Mouse (Mus musculus): Measurements from ENCODE around the gene Pfdn5.

The Pfdn5 gene

GRCm38 (mm10) chr15:102326022-102326576 is at the start of gene Pfdn5:
TSS of gene Pfdn5 (plus strand) at chr15:102326116.
- peak; percentile 91 for DNase-seq

GRCm38 (mm10) chr15:102278726-102279091 is 47.2 kb upstream of the Pfdn5 start:
- DNase-seq, result no peak

- peak; percentile 88 for DNase-seq
Observed at GRCm38 (mm10) chr15:102279092-102279782, 46.7 kb upstream of the Pfdn5 start, which contains the start of gene Mfsd5. TSS of gene Mfsd5 (plus strand) at chr15:102279454.

DNA sequence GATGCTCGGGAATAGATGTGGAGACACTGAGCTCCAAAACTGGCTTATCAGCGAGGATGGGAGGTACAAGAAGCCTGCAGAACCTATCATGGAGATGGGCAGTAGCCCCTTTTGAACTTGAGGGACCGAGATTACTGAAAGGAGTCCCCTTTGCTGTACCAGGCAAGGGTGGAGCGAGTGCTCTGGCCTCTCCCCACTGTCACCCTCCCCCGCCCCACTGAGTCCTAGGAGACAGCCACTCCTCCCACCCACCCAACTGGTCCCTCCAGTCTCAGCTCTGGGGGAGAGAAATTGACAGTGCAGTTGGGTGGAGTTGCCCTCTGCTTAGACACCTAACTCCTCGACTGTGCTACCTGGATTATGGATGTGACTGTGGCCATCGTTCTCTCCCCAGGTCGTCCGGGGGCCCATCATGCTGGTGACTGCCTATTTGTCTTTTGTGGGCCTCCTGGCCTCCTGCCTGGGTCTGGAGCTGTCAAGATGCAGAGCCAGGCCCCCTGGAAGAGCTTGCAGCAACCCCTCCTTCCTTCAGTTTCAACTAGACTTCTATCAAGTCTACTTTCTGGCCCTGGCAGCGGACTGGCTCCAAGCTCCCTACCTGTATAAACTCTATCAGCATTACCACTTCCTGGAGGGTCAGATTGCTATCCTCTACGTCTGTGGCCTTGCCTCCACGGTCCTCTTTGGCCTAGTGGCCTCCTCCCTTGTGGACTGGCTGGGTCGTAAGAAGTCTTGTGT is 46.0 kb upstream of the Pfdn5 start:
- DNase-seq, result no peak

- DNase-seq, result no peak
Observed at GRCm38 (mm10) chr15:102280623-102281022, 45.3 kb upstream of the Pfdn5 start.

GRCm38 (mm10) chr15:102282463-102283292 is 43.2 kb upstream of the Pfdn5 start:
- DNase-seq, result no peak

DNA sequence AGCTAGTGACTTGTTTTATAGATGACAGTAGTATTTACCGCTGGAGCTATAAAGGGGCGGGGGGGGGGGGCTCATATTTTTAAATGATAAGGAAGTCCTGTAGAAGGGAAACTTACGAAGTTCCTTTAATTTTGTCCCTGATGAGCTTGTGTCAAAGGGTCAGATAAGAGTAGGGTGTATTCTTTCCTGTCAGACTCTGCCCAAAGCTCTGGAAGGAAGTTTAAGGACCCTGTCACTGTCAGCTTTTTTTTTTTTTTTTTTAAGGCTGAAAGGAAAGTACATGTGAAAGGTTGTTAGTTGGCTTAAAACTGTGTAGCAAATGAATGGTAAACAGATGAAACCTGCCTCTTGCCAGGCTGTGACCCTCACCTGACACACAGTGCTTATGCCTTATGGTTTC is 42.3 kb upstream of the Pfdn5 start:
- no peak for DNase-seq

- DNase-seq, result peak; percentile 73
Observed at GRCm38 (mm10) chr15:102287395-102287794, 38.5 kb upstream of the Pfdn5 start.

- peak; percentile 97 for DNase-seq
Observed at GRCm38 (mm10) chr15:102295633-102296367, 30.1 kb upstream of the Pfdn5 start, which contains the start of gene Espl1. TSS of gene Espl1 (plus strand) at chr15:102296266.

DNA sequence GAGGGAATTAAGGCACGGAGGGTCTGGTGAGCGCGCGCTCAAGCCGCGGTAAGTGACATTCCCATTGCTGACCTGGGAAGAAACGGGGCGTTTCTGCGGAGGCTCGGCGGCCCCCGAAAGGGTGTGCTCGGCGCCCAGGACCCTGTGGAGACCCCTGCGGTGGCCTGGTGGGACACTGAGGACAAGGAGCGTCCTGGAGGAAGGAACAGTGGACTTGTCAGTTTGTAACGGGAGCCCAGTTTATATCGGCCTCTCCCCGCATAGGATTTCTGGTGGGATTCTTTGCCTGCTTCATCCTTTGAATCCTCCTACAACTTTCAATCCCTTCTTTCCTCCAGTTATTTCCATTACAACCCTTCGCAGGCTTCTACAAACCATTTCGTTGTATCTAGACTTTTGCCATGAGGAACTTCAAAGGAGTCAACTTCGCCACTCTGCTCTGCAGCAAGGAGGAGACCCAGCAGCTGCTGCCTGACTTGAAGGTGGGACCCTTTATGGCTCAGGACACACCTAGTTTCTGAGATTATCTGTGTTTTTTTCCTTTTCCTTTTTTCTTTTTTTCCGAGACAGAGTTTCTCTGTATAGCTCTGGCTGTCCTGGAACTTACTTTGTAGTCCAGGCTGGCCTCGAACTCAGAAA is 29.4 kb upstream of the Pfdn5 start:
- DNase-seq, result no peak

- peak; percentile 76 for DNase-seq
Observed at GRCm38 (mm10) chr15:102302542-102302941, 23.4 kb upstream of the Pfdn5 start.

- DNase-seq, result no peak
Observed at GRCm38 (mm10) chr15:102308717-102309116, 17.2 kb upstream of the Pfdn5 start.

- DNase-seq, result peak; percentile 83
Observed at GRCm38 (mm10) chr15:102310074-102310845, 15.7 kb upstream of the Pfdn5 start.

- no peak for DNase-seq
Observed at GRCm38 (mm10) chr15:102311489-102311888, 14.4 kb upstream of the Pfdn5 start.

GRCm38 (mm10) chr15:102315292-102315691 is 10.6 kb upstream of the Pfdn5 start:
- peak; percentile 37 for DNase-seq

DNA sequence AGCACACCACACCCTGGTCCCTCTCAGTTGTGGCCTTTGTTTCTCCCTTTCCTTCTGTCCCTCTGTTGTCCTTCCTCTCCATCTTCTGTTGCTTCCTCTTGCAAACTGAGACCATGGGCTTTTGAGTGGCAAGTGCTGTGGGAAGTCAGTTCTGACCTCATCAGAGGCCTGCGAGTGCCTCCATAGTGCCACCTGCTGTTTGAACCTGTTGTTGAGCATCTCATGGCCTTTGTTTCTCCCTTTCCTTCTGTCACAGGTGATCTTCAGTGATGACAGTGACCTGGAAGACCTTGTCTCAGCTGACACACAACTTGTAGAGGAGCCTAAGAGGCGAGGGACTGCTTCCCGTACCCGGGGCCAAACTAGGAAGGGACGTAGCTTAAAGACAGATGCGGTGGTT is 9.7 kb upstream of the Pfdn5 start:
- peak; percentile 83 for DNase-seq

DNA sequence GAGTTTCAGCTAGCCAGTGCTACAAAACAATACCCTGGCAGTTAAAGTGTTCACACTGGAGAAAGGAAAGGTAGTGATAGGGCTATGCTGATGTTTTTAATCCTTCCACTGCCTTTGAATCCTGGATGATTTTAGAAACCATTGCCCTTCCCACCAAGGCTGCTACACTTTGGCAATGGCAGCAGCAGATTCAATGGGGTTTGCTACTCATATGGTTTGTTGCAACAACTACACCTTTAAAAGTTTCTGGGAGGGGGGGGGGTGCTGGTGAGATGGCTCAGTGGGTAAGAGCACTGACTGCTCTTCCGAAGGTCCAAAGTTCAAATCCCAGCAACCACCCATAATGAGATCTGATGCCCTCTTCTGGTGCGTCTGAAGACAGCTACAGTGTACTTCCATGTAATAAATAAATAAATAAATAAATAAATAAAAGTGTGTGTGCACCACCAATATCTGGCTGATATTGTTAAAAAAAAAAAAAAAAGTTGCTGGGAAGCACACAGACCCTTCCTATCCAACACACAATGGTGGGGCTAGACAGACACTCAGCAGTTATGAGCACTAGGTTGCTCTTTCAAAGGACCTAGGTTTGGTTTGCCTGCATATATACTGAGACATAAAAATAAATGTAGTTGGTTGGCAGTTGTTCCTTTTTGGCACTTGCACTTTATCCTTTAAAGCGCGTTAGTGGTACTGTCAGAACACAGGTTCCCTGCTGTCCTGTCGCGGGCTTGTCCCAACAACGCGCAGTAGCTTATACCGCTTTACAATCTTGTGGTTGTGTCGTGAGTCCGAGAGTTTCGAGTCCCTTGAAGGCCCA is 1.1 kb upstream of the Pfdn5 start:
- no peak for DNase-seq

- DNase-seq, result no peak
Observed at GRCm38 (mm10) chr15:102326892-102327291, 976 bp downstream of the Pfdn5 start.

DNA sequence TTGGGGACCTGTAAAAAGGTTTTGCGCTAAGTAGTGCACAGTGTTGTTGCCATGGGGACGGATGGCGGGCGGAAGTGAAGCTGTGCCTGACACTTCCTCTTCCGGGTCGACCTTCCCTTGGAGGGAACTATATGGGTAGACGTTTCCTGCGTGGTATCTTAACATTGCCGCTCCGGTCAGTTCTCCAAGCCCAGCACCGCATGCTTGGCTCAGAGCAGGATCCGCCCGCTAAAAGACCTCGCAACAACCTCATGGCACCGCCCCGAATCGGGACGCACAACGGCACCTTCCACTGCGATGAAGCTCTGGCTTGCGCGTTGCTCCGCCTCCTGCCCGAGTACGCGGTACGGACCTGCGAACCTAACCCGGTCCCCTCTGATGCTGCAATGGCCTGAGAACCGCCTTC is 5.7 kb downstream of the Pfdn5 start, which contains the start of gene Myg1:
Gene Myg1 (plus strand): TSS at position 100 of the 406 bp plus-strand sequence.
- peak; percentile 91 for DNase-seq

- DNase-seq, result no peak
Observed at GRCm38 (mm10) chr15:102335254-102335653, 9.3 kb downstream of the Pfdn5 start.
